Mouse (Mus musculus): ENCODE measurements around the gene Arpc1a.

DNA sequence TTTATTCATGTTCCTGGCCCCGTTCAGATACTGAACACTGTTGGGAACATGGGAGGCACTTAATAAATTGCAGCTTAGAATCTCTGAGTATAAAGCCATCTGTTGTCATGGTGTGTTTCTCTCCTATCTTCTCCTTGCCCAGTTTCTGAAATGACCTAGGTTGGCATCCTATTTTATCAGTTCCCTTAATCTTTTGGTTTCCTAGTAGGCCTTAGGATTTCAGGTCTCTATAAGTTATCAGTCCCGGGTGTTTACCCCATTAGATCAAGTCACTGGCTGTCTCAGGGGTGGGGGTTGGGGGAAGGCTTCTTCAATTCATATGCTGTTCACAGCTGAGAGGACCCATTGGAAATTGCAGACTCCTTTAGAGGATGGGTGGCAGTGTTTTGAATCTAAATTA is 1.2 kb downstream of the Arpc1a start:
- TF ChIP-seq CTCF (IDR thresholded peaks at IDR 0.05; ENCODE audit: extremely low read depth, insufficient read depth, insufficient read length, insufficient replicate concordance): no peak
- no peak for TF ChIP-seq POLR2A (IDR thresholded peaks at IDR 0.05; ENCODE audit: low read depth, low read length)

Data from spleen, adult 2 months (tissue).